Mouse (Mus musculus) lung, adult 2 months (tissue): Measurements from ENCODE around the gene Tmtc1. TPM values are rescaled to one million over a fixed set of nuclear protein-coding genes. Genes with fewer than 3 reads are reported as not detected.

ENCODE experiments used
- DNase-seq: peaks from one replicate; pipeline ENCODE4 v3.0.0; 2022
- H3K4me1 ChIP-seq: fragments of 200-500 bp; 2 replicates; pipeline ENCODE4 v1.6.1; 2011; ENCODE audit warnings: low read length; ENCODE audit not compliant: control insufficient read depth, insufficient read depth
- H3K4me3 ChIP-seq: fragments of 200-500 bp; replicated peaks from 2 replicates; pipeline ENCODE3; 2011; ENCODE audit warnings: low read depth, mild to moderate bottlenecking, control low read depth, low read length; ENCODE audit errors: extremely low read depth
- CTCF ChIP-seq: fragments of 200-500 bp; IDR thresholded peaks from 2 replicates; pipeline ENCODE4 v1.5.1; 2011; ENCODE audit warnings: mild to moderate bottlenecking, low read length, control low read depth; ENCODE audit not compliant: insufficient read depth
- POLR2A ChIP-seq: fragments of 200-500 bp; IDR thresholded peaks from 2 replicates; pipeline ENCODE4 v1.6.1; 2011; ENCODE audit warnings: low read depth, mild to moderate bottlenecking, control low read depth, low read length, borderline replicate concordance; ENCODE audit errors: extremely low read depth
- WGBS: fragments of 180-500 bp; shearing (Covaris S2); methylation state at CpG from one replicate; pipeline ENCODE4 v1.1.7; 2018; 5-methylcytosine and 5-hydroxymethylcytosine counted together
- polyA plus RNA-seq: library from polyadenylated mRNA; depleted of rRNA; stranded (reverse); fragments of >200 nt; gene quantifications from 2 replicates; pipeline ENCODE4 v1.2.3, GENCODE M21; 2012

The Tmtc1 gene
- polyA plus RNA-seq, 1 experiment = 46.3 TPM

DNA sequence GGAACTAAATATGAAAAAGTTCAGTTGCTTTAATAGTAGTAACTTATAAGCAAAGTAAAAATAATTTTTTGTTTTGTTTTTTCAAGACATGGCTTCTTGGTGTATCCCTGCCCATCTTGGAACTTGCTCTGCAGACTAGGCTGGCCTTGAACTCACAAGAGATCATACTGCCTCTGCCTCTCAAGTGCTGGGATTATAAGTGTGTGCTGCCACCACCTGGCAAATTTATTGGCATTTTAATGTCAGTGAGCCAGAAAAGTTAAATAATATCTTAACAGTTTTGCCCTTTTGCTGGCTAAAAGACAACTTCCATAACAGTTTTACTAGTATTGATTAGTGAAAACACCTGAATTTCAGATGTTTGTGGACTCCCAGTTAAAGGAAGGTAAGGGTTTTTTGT lies 88.0 kb downstream of the Tmtc1 start:
- no peaks in the 10 kb centered on the region for H3K4me1 ChIP-seq
- no peak for DNase-seq
- TF ChIP-seq POLR2A = no peak
- no peak for TF ChIP-seq CTCF
- H3K4me3 ChIP-seq = no peak overlapping the region

DNA sequence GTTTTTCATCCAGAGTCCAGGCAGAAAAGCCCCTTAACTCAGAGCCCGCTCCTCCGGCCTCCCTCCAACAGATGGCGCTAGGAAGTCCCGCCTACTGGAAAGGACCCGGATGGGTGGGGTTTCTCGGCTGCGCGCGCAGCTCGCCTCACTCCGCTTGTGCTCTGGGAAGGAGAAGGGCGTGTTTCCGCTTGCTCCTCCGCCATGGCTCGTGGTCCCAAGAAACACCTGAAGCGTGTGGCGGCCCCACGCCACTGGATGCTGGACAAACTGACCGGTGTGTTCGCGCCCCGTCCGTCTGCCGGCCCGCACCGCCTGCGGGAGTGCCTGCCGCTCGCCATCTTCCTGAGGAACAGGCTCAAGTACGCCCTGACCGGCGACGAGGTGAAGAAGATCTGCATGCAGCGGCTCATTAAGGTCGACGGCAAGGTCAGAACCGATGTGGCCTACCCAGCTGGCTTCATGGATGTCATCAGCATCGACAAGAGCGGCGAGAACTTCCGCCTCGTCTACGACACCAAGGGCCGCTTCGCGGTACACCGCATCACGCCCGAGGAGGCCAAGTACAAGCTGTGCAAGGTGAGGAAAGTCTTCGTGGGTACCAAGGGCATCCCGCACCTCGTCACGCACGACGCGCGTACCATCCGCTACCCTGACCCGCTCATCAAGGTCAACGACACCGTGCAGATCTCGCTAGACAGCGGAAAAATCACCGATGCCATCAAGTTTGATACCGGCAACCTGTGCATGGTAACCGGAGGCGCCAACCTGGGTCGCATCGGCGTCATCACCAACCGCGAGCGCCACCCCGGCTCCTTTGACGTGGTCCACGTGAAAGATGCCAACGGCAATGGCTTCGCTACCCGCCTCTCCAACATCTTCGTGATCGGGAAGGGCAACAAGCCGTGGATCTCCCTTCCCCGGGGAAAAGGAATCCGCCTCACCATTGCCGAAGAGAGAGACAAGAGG lies 89.4 kb downstream of the Tmtc1 start:
- H3K4me3 ChIP-seq = peak overlapping the region; percentile 49
- TF ChIP-seq POLR2A (peak; percentile 71; the same call in 1 of the 2 replicates), CTCF (no peak)
- 44% methylated on average over 85 of the region's 85 CpGs for WGBS
- no peaks in the 10 kb centered on the region for H3K4me1 ChIP-seq
- DNase-seq = peak; percentile 41

DNA sequence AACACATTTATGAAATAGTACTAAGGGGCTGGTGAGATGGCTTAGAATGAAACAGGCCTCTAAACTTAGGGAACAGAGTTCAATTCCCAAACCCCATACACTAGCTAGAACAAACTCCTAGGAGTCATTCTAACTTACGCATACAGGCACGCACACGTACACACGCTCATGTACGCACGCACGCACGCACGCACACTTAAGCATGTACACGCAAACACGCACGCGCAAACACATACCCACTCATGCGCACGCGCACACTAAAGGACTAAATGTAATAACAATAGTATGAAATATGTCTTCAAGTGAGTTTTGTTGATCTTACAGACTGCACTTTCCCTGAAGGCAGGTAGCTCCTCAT lies 90.1 kb downstream of the Tmtc1 start:
- no peak for DNase-seq
- WGBS = 89% methylated on average over 16 of the region's 16 CpGs
- Histone ChIP-seq H3K4me3 (no peak overlapping the region), H3K4me1 (no peaks in the 10 kb centered on the region)
- TF ChIP-seq POLR2A = no peak
- no peak for TF ChIP-seq CTCF

DNA sequence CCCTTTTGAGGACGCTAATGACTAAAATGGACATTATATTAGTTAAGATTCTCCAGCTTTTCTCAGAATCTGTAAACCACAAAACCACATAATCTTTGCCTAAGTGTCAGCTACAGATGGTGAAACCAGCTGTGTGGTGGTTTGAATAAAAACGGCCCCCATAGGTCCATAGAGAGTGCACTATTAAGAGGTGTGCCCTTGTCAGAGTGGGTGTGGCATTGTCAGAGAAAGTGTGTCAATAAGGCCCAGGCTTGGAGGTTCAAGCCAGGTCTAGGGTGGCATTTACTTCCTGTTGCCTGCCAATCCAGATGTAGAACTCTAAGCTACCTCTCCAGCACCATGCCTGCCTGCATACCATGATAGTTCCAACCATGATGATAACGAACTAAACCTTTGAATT lies 99.2 kb downstream of the Tmtc1 start:
- no peak for DNase-seq
- Histone ChIP-seq H3K4me3 (no peak overlapping the region), H3K4me1 (no peaks in the 10 kb centered on the region)
- 71% methylated on average over 3 of the region's 3 CpGs for WGBS
- TF ChIP-seq CTCF = no peak
- no peak for TF ChIP-seq POLR2A

DNA sequence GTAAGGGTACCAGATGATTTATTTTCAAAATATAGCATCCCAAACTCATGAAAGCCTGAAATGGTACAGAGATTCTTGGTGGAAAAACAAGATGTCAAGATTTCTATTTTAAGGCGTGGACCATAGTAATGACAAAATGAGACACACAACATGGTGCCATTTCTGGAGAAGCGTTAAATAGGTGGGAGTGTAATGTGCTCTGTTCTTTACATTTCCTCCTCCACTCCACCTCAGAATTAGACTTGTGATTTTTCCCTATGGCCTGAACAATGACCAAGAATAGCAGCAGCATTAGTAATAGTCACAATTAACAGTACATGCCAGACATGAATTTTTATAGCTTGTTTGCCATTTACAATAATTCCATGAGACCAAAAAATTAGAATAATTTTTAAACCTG lies 102.0 kb downstream of the Tmtc1 start:
- TF ChIP-seq CTCF = no peak
- TF ChIP-seq POLR2A = no peak
- 88% methylated on average over 2 of the region's 2 CpGs for WGBS

DNA sequence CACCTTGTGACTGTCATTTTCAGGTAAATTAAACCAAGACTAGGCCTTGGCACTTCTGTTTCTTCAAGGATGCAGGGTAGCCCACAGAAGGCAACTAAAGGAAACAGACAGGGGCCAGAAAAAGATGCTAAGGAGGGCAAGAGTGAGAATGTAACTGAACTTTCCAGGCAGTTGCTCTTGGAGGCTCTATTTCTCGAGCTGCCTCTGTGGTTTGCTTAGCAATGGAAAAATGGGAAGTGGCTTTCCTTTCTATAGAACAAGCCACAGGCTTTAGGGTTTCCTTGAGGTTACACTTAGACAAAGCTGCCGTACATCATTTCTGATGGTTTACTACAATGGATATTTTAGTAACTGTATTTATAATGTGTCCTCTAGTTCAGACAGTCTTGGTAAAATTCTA lies 102.4 kb downstream of the Tmtc1 start:
- Histone ChIP-seq H3K4me3 (no peak overlapping the region), H3K4me1 (no peaks in the 10 kb centered on the region)
- no peak for TF ChIP-seq POLR2A
- WGBS = 73% methylated on average over 2 of the region's 2 CpGs
- no peak for DNase-seq

More for the DNA sequence above, 102.0 kb downstream of the Tmtc1 start:
- no peak for DNase-seq
- H3K4me3 ChIP-seq = no peak overlapping the region
- no peaks in the 10 kb centered on the region for H3K4me1 ChIP-seq

DNA sequence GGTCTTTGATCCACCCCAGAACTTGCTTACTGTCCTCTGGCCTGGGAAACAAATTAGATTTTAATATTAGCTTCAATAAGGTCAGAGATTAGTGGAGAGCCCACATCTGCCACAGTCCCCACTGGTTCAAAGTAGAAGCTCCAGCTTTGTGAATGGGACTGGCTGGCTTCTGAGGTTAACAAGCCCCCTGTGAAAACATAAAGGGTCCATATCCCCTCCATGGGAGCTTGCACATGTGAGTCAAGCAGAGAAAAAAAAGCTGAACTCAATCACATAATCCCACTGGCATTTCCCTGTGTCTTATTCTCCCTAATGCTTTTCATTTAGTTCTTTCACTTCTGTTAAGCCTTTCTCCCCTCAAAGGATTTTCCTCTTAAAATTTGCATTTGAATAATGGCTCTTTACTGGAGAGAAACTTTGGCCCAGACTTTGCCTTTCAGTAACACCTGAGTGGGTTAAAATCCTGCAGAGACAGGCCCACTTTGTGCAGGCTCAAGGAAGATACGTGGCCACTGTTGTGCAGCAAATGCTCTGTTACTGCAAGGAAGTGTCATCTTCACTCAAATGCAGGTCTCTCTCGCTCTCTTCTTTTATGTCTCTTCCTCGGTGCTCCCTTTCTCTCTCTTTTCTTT lies 105.7 kb downstream of the Tmtc1 start:
- Histone ChIP-seq H3K4me1 (no peaks in the 10 kb centered on the region), H3K4me3 (no peak overlapping the region)
- 84% methylated on average over 3 of the region's 3 CpGs for WGBS
- TF ChIP-seq CTCF (no peak), POLR2A (no peak)
- DNase-seq = no peak

DNA sequence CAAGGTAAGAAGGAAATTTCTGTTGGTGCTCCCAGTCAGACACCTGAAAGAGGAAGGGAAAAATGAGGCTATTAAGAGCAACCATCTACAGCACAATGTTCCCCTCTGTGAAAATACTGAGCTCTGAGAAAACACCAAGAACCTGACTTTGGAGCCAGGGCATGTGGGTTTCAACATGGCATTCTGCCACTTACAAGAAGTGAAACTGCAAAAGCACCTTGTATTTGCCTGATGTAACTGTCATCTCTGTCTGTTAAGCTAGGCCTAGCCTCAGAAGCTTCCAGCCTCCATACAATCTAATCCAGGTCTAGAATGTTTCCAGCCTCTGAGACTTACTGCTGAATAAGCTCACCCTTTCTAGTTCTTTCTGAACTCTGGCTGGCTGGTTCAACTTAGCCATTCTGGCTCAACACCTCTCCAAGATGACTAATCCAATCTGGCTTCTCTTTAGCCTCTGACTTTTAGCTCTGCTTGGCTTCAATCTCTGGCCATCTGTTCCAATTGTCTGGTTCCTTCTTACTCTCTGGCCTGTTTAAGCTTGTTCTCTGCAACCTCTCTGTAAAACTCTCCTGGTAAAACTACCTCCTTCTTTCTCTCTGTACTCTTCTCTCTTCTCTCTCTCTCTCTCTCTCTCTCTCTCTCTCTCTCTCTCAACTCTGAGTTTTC lies 107.8 kb downstream of the Tmtc1 start:
- H3K4me1 ChIP-seq = no peaks in the 10 kb centered on the region; the same call in 1 of the 2 replicates
- TF ChIP-seq POLR2A (no peak), CTCF (no peak)
- no peak for DNase-seq

DNA sequence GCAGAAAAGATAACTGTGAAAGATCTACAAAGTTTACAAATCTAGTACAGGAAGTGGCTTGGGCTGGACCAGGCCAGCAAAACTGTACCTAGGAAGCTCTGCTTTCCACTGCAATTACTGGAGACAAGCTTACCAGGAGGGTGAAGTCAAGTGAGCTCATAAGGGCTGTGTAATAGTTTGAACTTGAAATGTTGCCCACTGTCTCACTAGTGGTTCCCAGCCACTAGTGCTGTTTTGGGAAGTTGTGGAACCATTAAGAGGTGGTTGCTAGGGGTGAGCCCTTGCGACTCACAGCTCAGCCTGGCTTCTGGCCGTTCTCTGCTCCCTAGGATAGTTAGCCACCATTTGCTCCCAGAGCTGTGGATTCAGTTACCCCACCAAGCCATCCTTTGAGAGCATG lies 112.3 kb downstream of the Tmtc1 start:
- TF ChIP-seq POLR2A (no peak), CTCF (no peak)
- H3K4me3 ChIP-seq = no peak overlapping the region
- WGBS = 76% methylated on average over 2 of the region's 2 CpGs
- no peak for DNase-seq
- H3K4me1 ChIP-seq = no peaks in the 10 kb centered on the region; the same call in 1 of the 2 replicates

More for the DNA sequence above, 107.8 kb downstream of the Tmtc1 start:
- H3K4me3 ChIP-seq = no peak overlapping the region
